Mouse (Mus musculus) kidney, adult 18-20 months (tissue): ENCODE measurements at regions not wholly inside any gene's neighbourhood (a gene's known extent, or its start where the extent isn't known, plus 50 kb on each side); places are given as distances from the start of the nearest gene placed in this dataset.

Experiments
- DNase-seq: peaks from one replicate; pipeline ENCODE4 v3.0.0; 2021

DNA sequence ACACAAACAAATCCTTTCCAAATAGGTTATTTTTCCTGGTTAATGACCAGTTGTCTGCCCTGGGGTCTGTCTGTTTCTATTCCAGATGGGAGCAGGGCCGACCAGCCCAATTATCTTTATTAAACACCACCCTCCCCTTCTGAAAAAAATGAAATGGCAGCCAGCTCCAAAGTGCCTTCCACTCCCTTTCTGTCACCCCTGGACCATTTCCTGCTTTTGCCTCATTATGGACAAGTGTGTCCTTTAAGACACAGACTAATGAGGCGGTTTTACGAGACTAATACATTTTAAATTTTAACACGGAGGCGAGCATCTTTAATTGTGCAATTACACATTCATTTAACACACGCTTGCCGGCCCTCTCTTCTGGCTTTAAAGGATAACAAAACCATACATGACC, 64.2 kb upstream of the Irx3 start:
- no peak for DNase-seq

- no peak for DNase-seq
These were observed 63.5 kb upstream of the Irx3 start for GRCm38 (mm10) chr8:91865361-91865760.

DNA sequence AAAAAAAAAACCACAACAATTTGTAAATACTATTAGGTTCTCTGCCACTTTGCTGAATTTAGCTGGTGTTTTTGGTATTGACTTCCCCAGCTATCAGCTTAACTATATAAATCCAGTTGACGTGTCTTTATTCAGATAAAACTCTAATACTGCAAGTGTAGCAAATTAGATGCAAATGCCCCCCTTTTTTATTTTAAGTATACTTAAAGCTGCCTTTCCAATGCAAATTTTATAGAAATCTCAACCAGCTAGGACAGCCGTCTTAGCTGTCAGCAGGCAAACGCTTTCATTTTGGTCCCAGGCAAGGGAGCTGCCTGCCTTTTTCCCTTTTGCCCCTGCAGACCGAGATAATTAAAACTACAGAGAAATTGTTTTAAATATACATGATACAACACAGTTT, 61.6 kb upstream of the Irx3 start:
- no peak for DNase-seq

DNA sequence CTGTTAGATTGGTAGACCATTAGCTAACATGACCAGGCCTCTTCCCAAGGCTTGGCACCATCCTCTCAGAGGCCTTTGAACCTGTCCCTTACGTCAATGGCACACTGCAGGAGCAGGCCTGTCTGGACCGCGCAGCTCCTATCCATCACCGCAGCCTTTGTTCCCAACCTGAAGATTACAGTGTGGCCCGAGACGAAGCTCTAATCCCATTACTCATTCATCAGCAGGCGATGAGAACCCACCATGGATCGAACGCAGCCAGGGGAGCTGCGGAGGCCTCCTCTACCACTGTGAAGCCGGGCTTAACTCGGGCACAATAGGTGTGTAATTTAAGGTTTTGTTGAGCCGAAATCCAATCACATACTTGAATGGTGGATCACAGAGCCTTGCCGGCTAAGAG, 54.0 kb upstream of the Irx3 start:
- no peak for DNase-seq

GRCm38 (mm10) chr8:91854369-91854768, 52.5 kb upstream of the Irx3 start:
- no peak for DNase-seq

DNA sequence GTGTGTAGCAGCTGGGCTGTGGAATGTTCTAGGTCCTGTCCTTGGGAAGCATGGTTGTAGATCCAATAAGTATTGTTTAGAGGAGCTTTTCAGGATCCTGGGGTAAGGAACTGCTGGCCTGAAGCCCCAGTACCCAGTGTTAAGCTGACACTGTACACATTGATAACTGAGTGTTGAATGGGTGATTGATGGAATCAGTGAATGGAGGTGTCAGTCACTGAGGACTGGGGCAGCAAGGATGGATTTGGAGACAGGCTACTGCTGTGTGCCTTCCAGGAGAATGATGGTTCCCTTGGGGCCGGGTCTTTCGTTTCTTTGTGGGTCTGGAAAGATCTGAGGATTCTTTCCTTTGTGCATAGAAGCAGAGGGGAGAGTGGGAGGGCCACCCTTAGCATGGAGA, 51.9 kb upstream of the Irx3 start:
- no peak for DNase-seq

DNA sequence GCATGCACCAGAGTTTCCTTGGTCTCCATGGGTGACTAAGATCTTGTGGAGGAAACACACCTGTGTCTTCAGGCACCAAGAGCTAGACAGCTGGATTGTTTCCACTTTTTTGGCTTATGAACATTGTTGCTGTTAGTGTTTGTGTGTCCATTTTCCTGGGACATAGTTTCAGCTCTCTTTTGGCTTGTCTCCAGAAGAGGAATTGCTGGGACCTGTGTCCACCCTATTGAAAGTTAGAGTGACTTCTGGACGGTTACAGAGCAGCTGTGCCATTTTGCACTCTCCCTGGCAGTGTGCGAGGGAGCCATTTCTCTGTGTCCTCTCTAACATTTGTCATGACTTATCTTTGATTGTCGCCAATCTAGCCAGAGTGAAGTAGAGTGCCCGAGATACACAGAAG, 51.5 kb upstream of the Irx3 start:
- no peak for DNase-seq
